Mouse (Mus musculus): ENCODE data around the gene Ergic1. TPM values are rescaled to one million over a fixed set of nuclear protein-coding genes. Genes with fewer than 3 reads are reported as not detected.
A peak's percentile ranks its signal among the peaks of the same experiment; 100 is the strongest.

Ergic1 gene
- polyA plus RNA-seq, 2 experiments from 2014 or later, result 37.2 to 77.2 TPM

- no peak for ATAC-seq
These were observed 67.6 kb downstream of the Ergic1 start for GRCm38 (mm10) chr17:26628936-26629335.

GRCm38 (mm10) chr17:26631811-26632327 is 70.6 kb downstream of the Ergic1 start:
- ATAC-seq, result no peak

- ATAC-seq, result no peak
These were observed 71.9 kb downstream of the Ergic1 start for GRCm38 (mm10) chr17:26633186-26633585.

DNA sequence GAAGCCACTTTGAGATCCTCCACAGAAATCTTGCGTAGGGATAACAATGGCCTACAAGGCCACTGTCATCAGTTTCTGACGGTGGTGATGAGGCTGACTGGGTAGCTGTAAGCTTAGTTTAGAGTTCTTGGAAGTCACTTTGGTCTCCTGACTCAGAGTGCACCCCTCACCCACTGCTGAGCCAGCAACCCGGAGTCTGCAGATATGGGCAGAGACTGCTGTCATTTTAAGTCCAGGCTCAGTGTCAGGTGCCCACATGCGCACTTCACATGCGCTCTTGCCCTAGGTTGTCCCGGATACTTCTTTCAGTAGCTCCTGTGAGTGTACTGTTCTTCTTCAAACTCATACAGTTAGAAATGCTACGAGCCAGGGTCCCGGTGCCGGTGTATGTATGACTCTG is 72.6 kb downstream of the Ergic1 start:
- ATAC-seq, result no peak

- ATAC-seq, result no peak
These were observed 73.2 kb downstream of the Ergic1 start for GRCm38 (mm10) chr17:26634539-26634938.

DNA sequence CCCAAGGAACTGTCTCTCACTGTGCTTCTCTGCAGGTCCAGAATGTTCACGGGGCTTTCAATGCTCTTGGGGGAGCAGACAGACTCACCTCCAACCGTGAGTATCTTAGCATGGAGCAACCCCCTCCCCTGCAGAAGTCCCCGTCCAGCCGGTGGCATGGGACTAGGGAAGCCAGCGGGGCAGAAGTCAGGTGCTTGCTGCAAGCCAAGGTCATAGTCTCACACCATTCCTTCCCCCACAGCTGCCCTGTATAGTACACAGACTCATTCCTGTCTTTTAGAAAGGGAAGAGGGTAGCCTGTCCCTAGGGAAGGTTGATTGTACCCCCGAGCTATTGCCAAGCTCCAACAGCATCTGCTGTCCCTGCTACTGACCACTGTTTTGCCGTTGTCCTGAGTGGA is 74.7 kb downstream of the Ergic1 start:
- ATAC-seq, result no peak

- ATAC-seq, result no peak
These were observed 76.6 kb downstream of the Ergic1 start for GRCm38 (mm10) chr17:26637851-26638250.

- peak; percentile 79 for ATAC-seq
These were observed 77.4 kb downstream of the Ergic1 start for GRCm38 (mm10) chr17:26638655-26639054.

DNA sequence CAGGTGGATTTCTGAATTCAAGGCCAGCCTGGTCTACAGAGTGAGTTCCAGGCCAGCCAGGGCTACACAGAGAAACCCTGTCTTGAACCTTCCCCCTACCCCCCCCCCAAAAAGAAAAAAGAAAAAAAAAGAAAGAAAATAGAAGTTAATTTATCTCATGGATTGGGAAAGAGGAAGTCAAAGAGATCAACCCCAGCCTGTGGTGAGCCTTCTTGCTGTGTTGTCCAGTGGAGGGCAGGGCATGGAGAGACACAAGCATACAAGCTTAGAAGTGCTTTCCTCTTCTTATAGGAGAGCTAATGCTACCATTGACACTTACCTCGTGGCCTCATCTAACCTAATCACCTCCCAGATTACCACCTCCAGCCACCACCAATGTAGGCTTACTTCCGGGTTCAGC is 78.5 kb downstream of the Ergic1 start:
- ATAC-seq, result no peak

DNA sequence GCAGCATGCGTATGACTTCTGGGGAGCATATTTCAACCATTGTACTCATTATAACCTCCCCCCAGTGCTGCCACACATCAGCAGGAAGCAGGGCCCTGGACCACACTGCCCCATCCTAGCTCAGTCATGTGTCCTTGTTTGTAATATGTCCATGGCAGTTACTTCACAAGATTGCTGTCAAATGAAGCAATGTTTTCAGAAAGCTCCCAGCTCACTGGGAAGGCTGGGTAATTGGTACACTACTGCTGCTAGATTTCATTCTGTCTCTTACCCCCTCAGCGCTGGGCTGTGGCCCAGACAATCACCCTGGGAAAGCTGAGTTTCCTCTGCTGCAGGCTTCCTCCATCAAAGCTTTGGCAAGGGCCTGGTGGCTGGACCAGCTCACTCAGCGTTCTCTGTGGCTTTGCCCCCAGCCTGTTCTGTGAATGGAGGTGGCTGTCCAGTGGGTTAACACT is 79.0 kb downstream of the Ergic1 start:
- no peak for ATAC-seq

- ATAC-seq, result no peak
These were observed 82.2 kb downstream of the Ergic1 start for GRCm38 (mm10) chr17:26643456-26643855.

DNA sequence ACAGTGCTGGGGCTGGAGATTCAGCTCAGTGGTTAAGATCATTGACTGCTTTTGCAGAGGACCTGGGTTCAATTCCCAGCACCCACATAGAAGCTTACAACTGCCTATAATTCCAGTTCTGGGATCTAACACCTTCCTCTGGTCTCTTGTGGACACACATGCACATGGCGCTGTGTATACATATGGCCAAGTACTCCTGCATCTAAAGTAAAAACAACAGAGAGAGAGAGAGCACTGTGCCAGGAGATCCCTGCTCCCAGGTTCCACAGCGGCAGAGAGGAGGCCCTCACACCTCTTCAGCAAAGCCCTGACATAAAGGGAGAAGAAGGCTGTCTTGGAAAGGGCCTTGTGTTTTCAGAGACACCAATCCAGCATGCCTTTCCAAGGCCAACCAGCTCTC is 82.7 kb downstream of the Ergic1 start:
- ATAC-seq, result no peak

DNA sequence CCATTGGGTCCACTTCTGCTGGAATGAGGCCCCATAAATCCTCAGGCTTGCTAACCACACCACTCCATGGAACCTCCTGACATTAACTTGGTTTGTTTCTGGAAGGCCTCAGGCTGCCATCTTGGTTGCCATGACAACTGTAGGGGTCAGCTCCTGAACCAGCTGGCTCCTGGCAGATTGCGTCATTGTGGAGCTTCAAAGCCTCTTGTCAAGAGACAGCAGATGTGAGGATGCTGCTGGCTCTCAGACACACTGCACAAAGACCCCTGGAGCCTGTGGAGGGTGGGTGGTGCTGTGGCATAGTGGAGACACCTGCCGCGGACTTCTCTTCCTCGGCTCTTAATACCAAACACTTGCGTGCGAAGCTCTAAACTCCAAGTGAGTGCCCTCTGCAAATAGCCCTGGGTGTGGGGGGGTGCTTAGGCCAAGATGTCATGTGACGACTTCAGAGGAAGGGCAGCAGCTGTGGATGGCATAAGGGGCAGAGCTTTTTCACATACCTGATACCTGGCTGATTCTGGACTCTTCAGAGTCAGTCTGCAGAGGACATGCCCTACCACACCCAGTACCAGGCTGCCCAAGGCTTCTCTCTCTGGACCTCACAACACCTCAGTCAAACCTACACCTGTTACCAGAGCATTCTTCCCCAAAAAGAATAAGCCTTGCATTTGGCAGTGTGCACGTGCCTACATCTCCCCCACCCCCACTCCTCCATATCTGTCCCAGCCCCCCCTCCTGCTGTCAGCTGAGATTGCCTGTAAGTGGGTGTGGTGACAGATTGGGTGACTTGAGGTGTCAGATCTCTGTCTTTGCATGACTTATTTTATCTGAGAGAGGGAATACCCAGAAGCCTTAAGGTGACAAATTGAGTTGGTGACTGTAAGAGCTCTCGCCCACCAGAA is 83.5 kb downstream of the Ergic1 start:
- no peak for ATAC-seq

- no peak for ATAC-seq
These were observed 84.1 kb downstream of the Ergic1 start for GRCm38 (mm10) chr17:26645411-26645854.

DNA sequence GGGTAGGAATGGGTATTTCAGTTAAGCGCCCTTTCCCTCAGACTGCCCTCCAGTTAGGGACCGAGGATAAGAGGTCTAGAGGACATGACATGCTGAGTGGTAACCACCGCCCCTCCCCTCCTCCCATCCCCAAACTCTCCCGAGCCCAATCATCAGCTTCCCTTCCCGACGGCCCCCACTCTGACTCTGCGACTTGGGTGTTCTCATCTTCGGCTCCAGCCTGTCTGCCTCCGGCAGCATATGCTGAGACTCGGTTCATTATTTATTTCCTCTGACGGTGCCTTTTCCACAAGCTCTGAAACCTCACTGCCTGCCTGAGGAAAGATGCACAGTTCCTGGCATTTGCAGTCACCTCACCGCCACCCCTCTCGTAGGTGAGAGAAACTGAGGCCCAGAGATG is 86.0 kb downstream of the Ergic1 start:
- ATAC-seq, result no peak

GRCm38 (mm10) chr17:26649565-26649964 is 88.3 kb downstream of the Ergic1 start:
- no peak for ATAC-seq

DNA sequence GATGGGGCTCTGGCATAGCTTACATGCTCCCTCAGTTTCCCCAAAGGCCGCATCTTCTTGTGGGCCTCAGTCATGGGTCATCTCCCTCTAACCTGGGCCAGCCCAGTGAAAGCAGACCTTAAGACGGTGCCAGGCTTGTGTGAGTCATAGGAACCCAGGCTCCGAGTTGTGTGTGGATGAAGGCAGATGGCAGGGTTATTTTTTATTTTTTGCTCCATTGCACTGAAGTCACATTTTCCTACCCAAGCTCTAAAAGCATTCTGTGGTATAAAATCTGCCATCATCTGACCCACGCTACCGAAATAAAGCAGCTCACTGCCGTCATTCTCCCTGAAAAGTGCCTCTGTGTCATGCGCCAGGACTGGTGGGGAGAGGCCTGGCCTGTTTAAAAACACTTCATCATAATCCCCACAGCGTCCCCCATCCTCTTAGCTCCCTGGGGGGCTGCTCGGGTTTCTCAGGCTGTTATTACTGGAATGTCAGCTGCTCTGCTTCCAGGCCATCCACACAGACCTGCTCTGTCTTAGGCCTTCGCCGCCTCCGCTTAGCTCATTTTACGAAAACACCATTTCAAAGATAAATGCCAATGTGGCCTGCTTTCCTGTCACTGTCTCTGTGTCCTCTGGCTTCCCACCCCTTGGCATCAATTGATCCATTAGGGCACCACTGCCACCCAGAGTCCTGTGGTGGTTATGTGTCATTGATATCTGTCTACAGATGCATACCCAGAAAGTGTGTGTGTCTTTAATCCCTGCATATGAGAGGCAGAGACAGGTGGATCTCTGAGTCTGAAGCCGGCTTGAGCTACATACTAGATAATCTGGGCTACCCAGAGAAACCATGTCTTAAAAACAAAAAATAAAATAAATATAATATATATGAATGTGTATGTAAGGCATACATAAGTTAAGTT is 89.4 kb downstream of the Ergic1 start:
- no peak for ATAC-seq

- no peak for ATAC-seq
These were observed 97.7 kb downstream of the Ergic1 start for GRCm38 (mm10) chr17:26658854-26659572.

DNA sequence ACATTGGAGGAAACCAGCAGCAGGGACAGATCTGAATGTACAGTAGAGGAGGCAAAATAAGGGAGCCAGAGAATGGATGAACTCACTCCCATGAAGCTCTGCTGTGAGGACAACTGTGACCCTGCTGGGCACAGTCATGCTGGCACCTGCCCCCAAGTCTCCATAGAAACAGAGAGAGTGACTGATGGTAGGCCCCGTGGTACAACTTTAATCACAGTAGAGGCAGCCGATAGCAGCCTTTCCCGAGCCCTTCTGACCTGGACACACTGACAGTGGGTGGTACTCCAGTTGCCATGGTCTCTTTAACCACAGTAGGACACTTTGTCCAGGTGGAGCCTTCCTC is 98.3 kb downstream of the Ergic1 start:
- ATAC-seq, result no peak

DNA sequence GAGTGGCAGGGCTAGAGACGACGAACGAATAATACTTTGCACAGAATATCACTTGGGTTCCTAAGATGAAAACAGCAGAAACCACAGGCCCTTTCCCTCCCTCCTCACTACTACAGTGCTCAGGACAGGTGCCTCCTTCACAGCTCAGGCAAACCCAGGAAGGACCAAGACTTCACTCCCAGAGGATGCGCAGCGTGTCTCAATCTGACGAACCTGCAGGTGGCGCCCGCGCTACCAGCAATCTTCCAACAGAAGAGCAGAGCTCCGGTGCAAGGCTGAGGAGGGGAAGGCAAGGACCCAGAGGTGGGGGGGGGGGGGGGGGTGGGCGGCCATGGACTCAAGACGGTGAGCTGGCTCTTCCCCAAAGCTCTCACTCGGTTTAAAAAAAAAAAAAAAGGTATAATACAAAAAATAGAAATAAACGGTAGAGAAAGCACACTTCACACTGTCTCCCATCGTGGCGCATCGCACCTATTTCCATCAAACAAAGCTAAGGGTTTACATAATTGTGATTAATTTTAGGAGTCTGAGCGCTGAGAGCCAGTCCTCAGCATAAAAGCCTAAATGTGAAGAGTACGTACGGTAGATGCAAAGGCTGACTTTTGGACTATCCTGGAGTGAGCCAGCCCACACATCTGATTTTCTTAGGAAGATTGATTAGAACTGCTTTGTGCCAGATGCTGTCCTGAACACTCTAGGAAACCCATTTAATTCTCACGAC is 99.1 kb downstream of the Ergic1 start:
- ATAC-seq, result peak; percentile 34

DNA sequence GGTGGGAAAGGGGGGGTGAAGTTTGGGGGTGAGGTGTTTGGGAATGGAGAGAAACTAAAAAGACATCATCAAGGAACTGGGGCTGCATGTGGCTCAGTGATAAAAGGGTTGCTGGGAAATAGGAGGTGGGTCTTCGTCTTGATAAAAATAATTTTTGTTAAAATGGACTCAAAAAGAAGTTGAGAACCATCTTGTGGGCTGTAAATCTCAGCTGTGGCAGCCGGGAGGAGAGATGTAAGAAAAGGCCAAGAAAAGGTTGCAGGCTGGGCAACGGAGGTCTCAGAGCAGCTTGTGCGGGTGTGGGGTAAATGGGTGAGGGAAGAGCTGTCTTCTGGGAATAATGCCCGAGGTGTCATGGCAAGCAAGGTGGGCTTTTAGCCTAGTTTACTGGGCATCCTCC is 100.9 kb downstream of the Ergic1 start:
- no peak for ATAC-seq
